Mouse (Mus musculus) layer of hippocampus, adult 9-10 months (tissue): ENCODE data around the gene Casc4.
"Not testable (repeated sequence)": the region's sequence is repeated elsewhere in the genome, so short reads cannot be mapped to it uniquely, and the experiment has no call there.

Experiments used
- DNase-seq: peaks from one replicate; pipeline ENCODE4 v3.0.0; 2022; ENCODE audit warnings: low spot score

Gene Casc4

GRCm38 (mm10) chr2:121916047-121916970 is 49.5 kb downstream of the Casc4 start:
- peak; percentile 44 for DNase-seq

DNA sequence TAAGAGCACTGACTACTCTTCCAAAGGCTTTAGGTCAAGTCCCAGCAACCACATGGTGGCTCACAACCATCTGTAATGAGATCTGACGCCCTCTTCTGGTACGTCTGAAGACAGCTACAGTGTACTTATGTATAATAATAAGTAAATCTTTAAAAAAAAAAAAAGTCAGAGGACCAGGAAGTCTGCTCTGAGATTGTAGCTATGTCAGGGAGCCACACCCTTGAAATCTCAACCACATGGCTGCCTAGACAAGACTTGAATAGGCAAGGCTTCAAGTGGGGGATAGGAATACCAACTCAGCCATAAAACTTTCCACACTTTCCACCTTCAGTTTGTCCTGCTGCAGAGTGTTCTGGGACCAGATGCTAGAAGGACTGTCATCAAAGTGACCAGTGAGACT is 70.9 kb downstream of the Casc4 start:
- not testable (repeated sequence) for DNase-seq

GRCm38 (mm10) chr2:121943364-121943763 is 76.6 kb downstream of the Casc4 start:
- DNase-seq = no peak

- no peak for DNase-seq
Observed at GRCm38 (mm10) chr2:121954971-121955656, 88.3 kb downstream of the Casc4 start.

DNA sequence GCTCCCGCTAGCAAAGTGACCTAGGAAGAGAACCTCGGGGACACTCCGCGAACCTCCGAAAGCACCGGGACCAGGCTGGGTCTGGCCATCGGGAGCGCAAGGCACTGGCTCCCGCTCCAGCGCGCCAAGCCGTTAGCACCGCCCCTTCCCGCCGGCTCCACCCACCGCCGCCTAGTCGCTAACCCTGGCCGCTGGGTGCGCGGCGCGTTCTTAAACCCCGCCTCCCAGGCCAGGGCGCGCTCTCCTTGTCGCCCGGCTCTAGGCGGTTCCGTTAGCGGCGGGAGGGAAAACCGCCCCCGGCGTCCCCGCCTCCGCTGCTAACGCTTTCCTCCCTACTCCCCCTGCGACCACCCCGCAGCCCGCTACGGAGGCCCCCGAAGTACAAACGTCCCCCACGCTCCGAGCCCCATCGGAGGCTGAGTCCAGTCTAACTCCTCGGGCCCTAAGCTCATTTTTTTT is 89.0 kb downstream of the Casc4 start, which contains the start of the genes Ctdspl2 and Mageb3:
TSS of gene Ctdspl2 (plus strand) at position 237 of the 459 bp plus-strand sequence.
TSS of gene Mageb3 (minus strand) at position 328 of the 459 bp plus-strand sequence.
- DNase-seq = no peak

GRCm38 (mm10) chr2:121956224-121957018 is 89.7 kb downstream of the Casc4 start:
- DNase-seq = peak; percentile 82

DNA sequence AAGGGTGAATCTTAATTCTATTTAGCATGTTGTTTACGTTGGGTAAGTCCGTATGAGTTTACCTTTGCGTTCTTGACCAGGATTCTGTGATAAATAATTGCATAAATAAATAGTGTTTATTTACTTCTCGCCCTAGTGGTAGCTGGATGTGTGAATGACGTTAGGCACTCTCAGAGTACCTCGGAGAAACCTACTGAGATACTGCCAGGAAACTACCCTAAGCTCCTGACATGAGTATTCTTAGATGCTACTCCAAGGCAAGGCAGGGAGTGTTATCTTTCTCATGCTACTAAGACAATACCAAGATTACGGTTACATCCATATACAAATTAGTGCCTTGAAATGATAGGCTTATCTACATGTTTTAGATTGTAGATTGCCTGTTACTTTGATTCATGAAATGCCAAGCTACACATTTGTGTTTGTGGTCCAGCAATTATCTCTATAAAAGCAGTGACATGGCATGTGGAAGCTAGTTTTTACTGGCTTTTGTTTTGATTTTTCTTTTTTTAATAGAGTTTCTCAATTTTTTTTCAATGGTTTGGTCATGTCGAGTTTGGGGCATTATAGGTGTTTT is 90.5 kb downstream of the Casc4 start:
- no peak for DNase-seq
